Mouse (Mus musculus) limb, embryonic 14.5 days (tissue): ENCODE data around the gene Trak1. TPM values are rescaled to one million over a fixed set of nuclear protein-coding genes. Genes with fewer than 3 reads are reported as not detected.

Experiments
- ATAC-seq: fragments of 200-750 bp; cut with Nextera tagmentation; 2 replicates; pipeline ENCODE4 v1.8.0; 2017; ENCODE audit warnings: low read depth, moderate number of reproducible peaks, moderate TSS enrichment; ENCODE audit not compliant: low FRiP score
- DNase-seq: peaks from one replicate; pipeline ENCODE4 v3.0.0-alpha.2; 2015; ENCODE audit warnings: low spot score
- H3K27ac ChIP-seq: fragments of 300-500 bp; sonication (generic); replicated peaks from 2 replicates; pipeline ENCODE4 v1.5.1; 2014; ENCODE audit warnings: low read depth, mild to moderate bottlenecking, low read length, moderate library complexity, mixed read lengths
- H3K27me3 ChIP-seq: fragments of 300-500 bp; sonication (generic); 2 replicates; pipeline ENCODE4 v1.6.1; 2014; ENCODE audit warnings: low read length, mixed read lengths; ENCODE audit not compliant: control insufficient read depth, insufficient read depth
- H3K36me3 ChIP-seq: fragments of 300-500 bp; sonication (generic); 2 replicates; pipeline ENCODE4 v1.6.1; 2014; ENCODE audit warnings: mild to moderate bottlenecking, low read length, moderate library complexity, mixed read lengths; ENCODE audit not compliant: control insufficient read depth, insufficient read depth
- H3K4me1 ChIP-seq: fragments of 300-500 bp; sonication (generic); 2 replicates; pipeline ENCODE4 v1.6.1; 2014; ENCODE audit warnings: antibody characterized with exemption, low read length, mixed read lengths; ENCODE audit not compliant: control insufficient read depth, insufficient read depth
- H3K4me2 ChIP-seq: fragments of 300-500 bp; sonication (generic); replicated peaks from 2 replicates; pipeline ENCODE4 v1.6.1; 2014; ENCODE audit warnings: low read depth, mild to moderate bottlenecking, low read length, moderate library complexity; ENCODE audit not compliant: severe bottlenecking
- H3K4me3 ChIP-seq: fragments of 300-500 bp; sonication (generic); replicated peaks from 2 replicates; pipeline ENCODE4 v1.5.1; 2014; ENCODE audit warnings: low read length
- H3K9ac ChIP-seq: fragments of 300-500 bp; sonication (generic); 2 replicates; pipeline ENCODE4 v1.6.1; 2014; ENCODE audit warnings: mild to moderate bottlenecking, low read depth, low read length, moderate library complexity; ENCODE audit not compliant: severe bottlenecking
- H3K9me3 ChIP-seq: fragments of 300-500 bp; sonication (generic); 2 replicates; pipeline ENCODE4 v1.6.1; 2016; ENCODE audit warnings: low read length; ENCODE audit not compliant: control insufficient read depth
- POLR2A ChIP-seq: fragments of 200-500 bp; IDR thresholded peaks from 2 replicates; pipeline ENCODE4 v1.8.0; 2012; ENCODE audit warnings: inconsistent platforms, mild to moderate bottlenecking, moderate library complexity, borderline replicate concordance; ENCODE audit not compliant: insufficient read depth, insufficient read length; ENCODE audit errors: extremely low read depth
- WGBS: fragments of 180-500 bp; shearing (Covaris S2); extraction: QIAGEN DNeasy Blood & Tissue Kit; methylation state at CpG from one replicate; pipeline ENCODE4 v1.1.7; 2014; 5-methylcytosine and 5-hydroxymethylcytosine counted together
- polyA plus RNA-seq, 2 experiments: library from polyadenylated mRNA; depleted of rRNA in 1 of 2; stranded (reverse) in 1 of 2; unstranded in 1 of 2; fragments of >200 nt; fragmentation: Nextera tagmentation in 1 of 2; extraction: Ambion mirVana in 1 of 2; gene quantifications; 2 replicates each; pipeline versions ENCODE4 v1.2.1 to v1.2.3; 2012 to 2014

Gene Trak1
- polyA plus RNA-seq, 2 experiments = 20.8 to 31.2 TPM

GRCm38 (mm10) chr9:121419011-121419410 is 121.7 kb downstream of the Trak1 start:
- Histone ChIP-seq H3K27ac (no peak overlapping the region), H3K4me2 (no peak overlapping the region), H3K9ac (no peak overlapping the region), H3K36me3 (no peaks in the 10 kb centered on the region), H3K4me1 (no peaks in the 10 kb centered on the region), H3K9me3 (no peaks in the 10 kb centered on the region), H3K4me3 (no peak overlapping the region), H3K27me3 (no peaks in the 10 kb centered on the region)
- no peak for ATAC-seq
- TF ChIP-seq POLR2A = no peak
- 69% methylated on average over 3 of the region's 3 CpGs for WGBS
- DNase-seq = no peak

DNA sequence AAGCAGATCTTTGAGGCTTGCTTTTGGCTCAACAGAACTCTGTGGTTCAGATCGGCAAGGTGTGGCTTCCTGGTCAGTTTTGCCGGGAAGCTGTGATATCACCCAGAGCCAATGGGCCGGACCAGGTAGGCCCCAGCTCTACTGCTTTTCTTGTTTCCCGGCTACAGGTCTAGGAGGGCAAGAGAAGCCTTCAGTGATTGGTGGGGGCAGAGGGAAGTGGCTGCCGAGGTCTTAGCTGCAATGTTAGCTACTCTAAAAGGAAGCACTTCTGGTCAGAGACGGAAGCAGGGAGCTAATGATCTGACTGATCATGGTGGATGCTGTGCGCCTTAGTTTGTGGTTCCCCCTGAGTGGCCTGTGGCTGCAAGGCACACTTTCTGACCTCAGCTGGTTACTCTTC is 122.3 kb downstream of the Trak1 start:
- TF ChIP-seq POLR2A = no peak
- WGBS = 78% methylated on average over 7 of the region's 7 CpGs
- no peak overlapping the region for H3K27ac ChIP-seq
- no peak overlapping the region for H3K4me3 ChIP-seq
- no peak for ATAC-seq
- H3K4me1 ChIP-seq = no peaks in the 10 kb centered on the region
- no peak for DNase-seq
- H3K36me3 ChIP-seq = no peaks in the 10 kb centered on the region
- H3K27me3 ChIP-seq = no peaks in the 10 kb centered on the region
- H3K9ac ChIP-seq = no peak overlapping the region
- H3K4me2 ChIP-seq = no peak overlapping the region
- H3K9me3 ChIP-seq = no peaks in the 10 kb centered on the region

- no peaks in the 10 kb centered on the region for H3K36me3 ChIP-seq
- DNase-seq (no peak), ATAC-seq (no peak)
- WGBS = 85% methylated on average over 6 of the region's 6 CpGs
- H3K27ac ChIP-seq = no peak overlapping the region
- H3K27me3 ChIP-seq = no peaks in the 10 kb centered on the region
- H3K9me3 ChIP-seq = no peaks in the 10 kb centered on the region
- H3K9ac ChIP-seq = no peak overlapping the region
- TF ChIP-seq POLR2A = no peak
- no peak overlapping the region for H3K4me2 ChIP-seq
- no peak overlapping the region for H3K4me3 ChIP-seq
- H3K4me1 ChIP-seq = no peaks in the 10 kb centered on the region
These were observed 123.5 kb downstream of the Trak1 start for GRCm38 (mm10) chr9:121420817-121421216.

DNA sequence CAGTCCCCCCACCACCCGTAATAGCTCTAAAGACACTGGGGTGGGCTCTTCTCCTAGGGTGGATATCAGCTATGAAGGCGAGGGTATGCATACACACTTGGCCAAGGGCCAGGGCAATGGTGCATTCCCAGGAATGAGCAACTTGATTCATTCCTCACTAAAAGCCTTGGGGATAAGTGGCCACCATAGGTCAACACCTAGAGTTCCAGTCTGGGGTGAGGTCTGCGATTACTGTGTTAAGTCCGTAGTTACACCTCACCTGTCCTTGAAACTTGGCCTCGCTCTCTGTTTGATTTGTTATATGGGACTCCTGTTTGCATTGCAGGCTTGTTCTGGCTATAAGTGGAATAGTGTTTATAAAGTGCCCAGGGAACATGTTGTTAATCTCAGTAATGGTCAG is 125.1 kb downstream of the Trak1 start:
- Histone ChIP-seq H3K4me1 (no peaks in the 10 kb centered on the region), H3K36me3 (no peaks in the 10 kb centered on the region), H3K4me2 (no peak overlapping the region), H3K27me3 (no peaks in the 10 kb centered on the region), H3K9ac (no peak overlapping the region), H3K4me3 (no peak overlapping the region), H3K9me3 (no peaks in the 10 kb centered on the region), H3K27ac (no peak overlapping the region)
- 74% methylated on average over 5 of the region's 5 CpGs for WGBS
- TF ChIP-seq POLR2A = no peak
- ATAC-seq (no peak), DNase-seq (no peak)

GRCm38 (mm10) chr9:121423621-121424020 is 126.3 kb downstream of the Trak1 start:
- Histone ChIP-seq H3K36me3 (no peaks in the 10 kb centered on the region), H3K9me3 (no peaks in the 10 kb centered on the region), H3K4me1 (no peaks in the 10 kb centered on the region), H3K4me3 (no peak overlapping the region), H3K9ac (no peak overlapping the region), H3K27me3 (no peaks in the 10 kb centered on the region), H3K27ac (no peak overlapping the region), H3K4me2 (no peak overlapping the region)
- ATAC-seq (no peak), DNase-seq (no peak)
- WGBS = 80% methylated on average over 6 of the region's 6 CpGs
- TF ChIP-seq POLR2A = no peak
